Mouse (Mus musculus) retina, postnatal 1 day (tissue): Measurements from ENCODE around the gene Lmtk3.

Source experiments
- DNase-seq: peaks from one replicate; pipeline ENCODE4 v3.0.0-alpha.2; 2012

Lmtk3 gene

DNA sequence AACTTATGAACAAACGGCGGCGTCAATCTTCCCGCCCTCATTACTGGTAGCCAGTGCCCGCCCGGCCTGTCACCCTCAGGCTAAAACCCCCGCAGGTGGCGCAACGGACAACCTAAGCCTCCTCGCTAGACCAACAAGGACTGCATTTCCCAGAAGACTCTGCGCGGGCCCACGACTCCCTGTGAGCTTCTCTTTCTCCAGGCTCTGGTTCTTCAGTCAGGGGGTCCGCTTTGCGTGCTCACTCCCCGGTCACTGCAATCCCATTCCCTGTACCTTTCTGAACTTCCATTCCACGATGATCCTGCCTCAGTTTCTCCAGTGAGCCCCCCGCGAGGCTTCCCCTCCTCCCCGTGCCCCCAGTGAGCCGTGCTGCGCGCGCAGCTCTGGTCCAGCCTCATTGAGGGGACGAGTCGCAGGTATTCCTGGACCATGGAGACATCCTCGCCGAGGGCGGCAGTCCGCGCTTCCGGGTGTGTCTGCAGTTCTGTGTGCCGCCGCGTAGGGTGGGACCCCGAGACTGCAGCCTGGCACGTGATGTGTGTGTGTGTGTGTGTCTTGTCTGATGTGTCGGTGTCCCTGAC lies at the start of gene Lmtk3:
Lmtk3 (plus strand) TSS at position 228 of the 581 bp plus-strand sequence.
- peak; percentile 80 for DNase-seq

DNA sequence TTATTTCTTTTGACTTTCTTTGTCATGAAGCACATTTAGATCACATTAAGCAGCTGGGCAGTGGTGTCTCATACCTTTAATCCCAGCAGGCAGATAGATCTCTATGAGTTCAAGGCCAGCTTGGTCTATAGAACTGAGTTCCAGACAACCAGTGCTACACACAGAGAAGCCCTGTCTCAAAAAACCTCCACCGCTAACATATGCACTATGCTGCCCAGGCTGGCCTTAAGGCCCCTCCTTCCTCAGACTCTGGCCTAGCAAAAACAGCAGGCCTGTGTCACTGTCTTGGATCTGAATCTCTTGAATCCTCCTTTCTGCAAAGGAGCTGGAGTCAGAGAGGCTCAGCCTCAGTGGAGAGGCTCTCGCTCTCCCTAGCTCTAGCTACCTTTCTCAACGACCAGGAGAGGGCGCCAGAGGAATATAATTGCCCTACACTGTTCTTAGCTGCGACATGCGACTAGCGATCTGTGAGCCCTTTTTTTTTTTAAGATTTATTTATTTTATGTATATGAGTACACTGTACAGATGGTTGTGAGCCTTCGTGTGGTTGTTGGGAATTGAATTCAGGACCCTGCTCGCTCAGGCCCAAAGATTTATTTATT lies 44.3 kb upstream of the Lmtk3 start:
- peak; percentile 93 for DNase-seq

DNA sequence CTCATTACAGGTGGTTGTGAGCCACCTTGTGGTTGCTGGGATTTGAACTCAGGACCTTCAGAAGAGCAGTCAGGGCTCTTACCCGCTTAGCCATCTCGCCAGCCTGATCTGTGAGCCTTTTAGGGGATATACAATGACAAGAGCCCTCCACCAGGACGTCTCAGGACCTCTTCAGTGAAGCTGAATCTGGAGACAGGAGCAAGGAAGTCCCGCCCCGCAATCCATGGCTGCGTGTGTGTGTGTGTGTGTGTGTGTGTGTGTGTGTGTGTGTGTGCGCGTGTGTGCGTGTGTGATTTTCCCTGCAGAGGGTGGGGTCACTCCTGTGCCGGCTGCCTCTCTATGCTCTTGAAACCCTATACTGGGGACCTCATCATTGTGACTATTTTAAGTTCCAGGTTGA lies 43.7 kb upstream of the Lmtk3 start:
- no peak for DNase-seq

DNA sequence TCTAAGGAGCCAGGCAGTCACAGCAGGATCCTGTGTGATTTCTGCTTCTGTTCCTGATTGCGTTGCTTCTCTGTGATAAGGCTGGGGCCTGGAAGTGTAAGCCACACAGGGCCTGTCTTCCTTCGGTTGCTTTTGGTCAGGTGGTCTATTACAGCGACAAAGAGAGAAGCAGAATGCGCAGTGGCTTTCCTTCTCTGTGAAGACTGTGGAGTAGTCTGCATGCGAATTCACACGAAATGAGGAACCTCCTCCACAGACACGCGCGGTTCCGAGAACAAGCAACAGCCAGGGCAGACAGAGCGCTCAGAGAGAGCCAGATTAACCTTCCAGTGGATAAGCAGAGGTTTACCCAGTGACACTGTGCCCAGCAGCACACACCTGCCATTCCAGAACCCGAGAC lies 42.2 kb upstream of the Lmtk3 start:
- no peak for DNase-seq

DNA sequence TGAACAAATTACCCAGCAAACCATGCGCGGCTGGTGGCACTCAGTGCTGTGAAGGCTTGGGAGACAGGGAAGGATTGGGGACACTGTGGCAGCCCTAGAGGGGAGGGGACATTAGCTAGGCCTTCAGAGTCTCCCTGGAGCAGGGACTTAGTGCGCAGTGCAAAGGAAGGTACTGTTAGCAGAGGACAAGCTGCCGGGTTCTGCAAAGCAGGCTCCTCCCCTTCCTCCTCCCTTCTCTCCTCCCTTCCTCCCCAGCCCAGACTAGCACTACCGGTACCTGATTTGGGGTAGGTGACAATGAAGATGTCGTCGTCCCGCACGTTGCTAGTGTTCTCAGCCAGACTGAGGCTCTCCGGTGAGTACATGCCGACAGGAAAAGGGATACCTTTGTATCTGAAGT lies 41.8 kb upstream of the Lmtk3 start:
- no peak for DNase-seq

DNA sequence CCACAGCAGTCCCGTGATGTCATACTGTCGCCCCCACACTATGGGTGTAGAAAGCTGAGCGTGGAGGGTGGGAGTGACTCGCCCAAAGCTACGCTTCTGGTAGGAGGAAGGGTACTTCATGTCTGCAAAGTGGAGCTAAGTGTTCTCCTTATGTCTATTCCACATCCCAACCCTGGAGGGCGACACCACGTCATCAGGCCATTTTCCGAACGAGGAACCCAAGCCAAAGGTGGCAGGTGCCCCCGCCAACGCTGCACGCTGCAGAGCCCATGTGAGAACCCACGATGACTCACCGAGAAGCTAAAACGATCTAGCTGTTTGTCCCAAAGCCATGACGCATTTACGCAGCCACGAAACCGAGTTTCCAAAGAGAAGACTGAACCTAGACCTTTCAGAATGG lies 41.2 kb upstream of the Lmtk3 start:
- DNase-seq: no peak

DNA sequence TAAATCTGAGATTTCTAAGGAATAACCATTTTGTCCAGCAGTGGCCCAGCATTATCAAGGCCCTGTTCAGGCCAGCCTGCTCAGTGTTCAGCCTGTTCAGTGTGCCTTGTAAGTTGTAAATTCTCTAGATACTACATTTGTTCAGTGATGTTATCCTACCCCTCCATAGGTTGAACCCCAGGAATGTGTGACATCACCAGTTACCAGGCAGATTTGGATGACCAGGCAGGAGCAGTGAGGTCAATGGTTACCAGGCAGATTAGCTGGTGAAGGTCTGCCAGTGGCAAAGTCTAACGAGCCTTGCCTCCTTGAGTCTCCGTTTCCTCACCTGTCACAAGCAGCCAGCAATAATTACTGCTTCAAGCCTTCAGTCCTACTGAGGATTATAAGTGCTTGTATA lies 39.2 kb upstream of the Lmtk3 start:
- DNase-seq: peak; percentile 64

DNA sequence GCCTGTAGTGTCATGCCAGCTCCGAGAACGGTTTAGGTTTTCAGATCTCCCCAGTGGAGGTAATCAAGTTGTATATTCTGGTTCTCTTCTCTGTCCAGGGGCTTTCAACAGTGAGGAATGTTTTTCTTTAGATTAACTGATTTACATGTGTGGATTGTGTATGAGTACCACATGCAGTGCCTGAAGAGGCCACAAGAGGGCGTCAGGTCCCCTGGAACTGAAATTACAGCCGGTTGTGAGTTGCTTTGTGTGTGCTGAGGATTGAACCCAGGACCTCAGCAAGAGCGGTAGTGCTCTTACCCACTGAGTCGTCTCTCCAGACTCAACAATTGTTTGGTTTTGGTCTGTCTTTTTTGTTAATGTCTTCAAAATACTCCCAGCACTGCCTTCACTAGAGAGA lies 37.0 kb upstream of the Lmtk3 start:
- DNase-seq: no peak

DNA sequence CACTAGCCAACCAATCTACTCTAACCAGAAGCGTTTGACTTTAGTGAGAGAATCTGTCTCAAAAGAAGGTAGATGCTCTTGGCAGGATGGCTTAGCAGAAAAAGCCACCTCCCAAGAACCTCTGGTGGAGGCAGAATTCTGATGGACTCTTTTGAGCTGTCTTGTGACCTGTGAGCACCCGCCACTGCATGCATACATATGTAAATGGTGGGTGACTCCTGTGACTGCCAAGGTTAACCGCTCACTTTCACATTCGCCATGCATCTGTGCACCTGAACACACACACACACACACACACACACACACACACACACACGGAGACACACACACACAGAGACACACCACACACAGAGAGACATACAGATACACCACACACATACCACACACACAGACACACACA lies 36.1 kb upstream of the Lmtk3 start:
- no peak for DNase-seq

DNA sequence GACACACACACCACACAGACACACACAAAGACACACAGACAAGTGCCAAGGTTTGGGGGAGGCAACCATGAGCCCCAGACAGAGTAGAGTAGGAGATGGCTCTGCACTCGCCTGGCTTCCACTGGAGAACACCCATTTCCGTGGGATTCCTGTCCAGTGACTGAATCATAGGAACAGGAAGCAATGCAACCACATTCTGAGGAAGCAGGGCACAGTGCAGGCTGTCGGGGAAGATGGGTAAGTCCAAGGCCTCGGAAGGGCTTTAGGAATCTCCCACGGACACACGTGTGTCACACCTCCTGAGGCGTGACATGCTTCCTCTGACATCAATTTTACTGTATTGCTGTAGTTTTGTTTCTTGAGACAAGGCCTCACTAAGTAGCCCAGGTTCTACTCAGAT lies 35.4 kb upstream of the Lmtk3 start:
- DNase-seq: no peak

DNA sequence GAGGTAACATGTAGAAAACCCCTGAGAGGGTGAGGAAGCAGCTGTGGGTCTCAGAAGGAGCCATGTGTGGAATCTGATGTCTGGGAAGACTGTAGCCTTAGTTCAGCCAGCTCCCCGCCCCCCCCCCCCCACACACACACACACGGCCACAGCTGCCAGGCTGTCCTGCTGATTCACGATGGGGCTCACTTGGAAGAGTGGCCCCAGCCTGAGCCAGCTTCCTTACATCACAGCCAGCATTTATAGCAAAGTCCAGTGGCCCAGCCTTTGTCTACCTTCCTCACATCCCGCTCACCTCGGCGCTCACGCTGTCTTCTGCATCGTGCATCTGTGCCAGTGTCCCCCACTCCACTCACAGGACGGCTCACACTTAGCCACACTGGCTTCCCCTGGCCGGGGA lies 34.1 kb upstream of the Lmtk3 start:
- no peak for DNase-seq

DNA sequence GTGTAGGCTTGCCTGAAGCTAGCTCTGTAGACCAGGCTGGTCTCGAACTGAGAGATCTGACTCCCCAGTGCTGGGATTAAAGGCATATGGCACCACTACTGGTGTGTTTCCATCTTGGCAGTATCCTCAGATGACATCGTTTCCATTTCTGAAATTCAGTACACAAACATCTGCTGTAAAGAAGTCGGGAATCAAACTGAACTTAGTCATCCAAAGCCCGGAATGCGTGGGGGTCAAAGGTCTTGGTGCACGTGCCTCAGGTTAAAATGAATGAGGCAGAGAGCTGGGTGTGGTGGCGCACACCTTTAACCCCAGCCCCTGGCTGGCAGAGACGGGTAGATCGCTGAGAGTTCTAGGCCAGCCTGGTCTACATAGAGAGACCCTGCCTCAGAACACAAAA lies 33.4 kb upstream of the Lmtk3 start:
- DNase-seq: no peak

DNA sequence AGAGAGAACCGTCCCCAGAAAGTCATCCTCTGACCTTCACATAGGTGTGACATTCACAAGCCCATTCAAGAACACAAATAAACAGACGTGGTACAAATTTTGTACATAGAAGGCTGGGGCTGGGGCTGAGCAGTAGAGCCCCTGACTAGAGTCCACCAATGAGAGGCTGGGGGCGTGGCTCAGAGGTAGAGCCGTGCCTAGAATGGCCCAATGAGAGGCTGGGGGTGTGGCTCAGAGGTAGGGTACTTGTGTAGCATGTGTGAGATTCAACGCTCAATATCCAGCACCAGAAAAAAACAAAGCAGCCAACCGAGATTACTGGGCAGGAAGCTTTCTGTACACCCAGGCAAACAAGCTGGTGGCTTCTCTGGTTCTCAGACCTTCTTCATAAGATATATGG lies 27.8 kb upstream of the Lmtk3 start:
- no peak for DNase-seq

DNA sequence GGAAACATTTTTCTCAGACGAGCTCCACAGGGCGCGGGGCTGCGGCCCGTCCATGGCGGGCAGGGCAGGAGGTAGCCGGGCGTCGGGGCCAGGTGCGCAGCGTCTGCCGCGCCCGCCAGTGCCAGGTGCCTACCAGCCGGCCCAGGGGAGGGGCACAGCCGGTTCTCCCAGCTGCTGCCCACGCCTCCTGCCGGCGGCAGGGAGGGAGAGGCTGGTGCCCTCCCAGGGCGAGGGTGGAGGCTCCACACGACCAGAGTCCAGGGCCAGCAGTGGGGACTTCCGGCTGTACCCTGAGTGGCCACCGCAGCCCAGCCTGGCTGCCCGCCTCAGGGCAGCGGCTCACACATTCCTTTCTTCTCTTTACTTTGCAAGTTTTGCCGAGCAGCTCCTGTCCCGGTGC lies 24.1 kb upstream of the Lmtk3 start:
- peak; percentile 39 for DNase-seq

DNA sequence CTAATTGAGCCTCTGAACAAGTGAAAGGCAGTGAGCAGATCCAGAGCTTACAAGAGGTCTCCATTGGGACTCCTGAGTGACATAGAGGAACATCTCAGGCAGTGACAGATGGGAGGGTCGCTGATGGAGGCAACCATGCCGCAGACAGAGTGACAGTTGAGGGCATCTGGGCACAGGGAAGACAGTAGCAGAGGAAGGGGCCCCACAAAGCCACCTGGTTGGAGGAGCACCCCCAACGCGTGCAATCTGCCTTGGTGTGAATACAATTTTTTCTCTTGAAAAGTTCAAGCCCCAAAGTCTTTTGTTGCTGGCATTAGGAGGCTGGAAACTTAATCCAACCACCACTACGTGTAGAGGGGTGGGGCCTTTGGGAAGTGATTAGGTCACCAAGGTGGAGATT lies 23.4 kb upstream of the Lmtk3 start:
- no peak for DNase-seq

DNA sequence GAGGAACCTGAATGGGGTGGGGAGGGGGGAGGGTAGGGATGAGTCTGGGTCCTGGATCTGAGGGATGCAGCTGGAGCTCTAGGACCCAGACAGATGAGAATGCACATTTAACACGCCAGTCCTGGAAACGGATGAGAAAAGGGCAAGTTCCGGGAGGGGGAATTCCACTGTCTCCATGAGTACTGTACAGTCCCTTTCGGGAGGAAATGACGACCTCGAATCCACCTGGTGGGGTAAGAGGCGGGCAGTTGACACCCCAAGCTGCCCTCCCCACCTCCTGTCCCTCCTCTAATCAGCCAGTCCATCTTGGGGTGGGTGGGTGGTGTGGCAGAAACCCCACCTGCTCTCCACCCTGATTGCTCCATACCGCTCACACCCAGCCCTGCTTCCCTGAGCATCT lies 17.5 kb upstream of the Lmtk3 start:
- DNase-seq: no peak

DNA sequence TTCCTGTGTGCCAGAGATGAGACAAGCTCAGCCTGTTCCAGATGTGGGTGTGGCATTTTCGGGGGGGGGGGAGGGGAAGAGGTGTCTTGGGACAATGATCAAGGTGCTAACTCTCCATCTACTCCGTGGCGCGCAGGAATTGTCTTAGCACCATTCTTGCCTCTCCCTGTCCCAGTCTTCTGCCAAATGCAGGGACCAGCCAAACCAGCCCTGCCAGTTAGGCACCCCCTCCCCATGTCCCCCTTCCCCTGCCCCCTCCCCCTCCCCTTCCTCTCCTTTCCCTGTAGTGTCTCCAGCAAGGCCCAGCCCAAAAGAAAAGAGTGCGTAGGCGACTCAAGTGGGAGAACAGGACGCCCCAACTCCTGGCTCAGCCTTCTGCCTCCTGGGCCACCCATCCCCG lies 16.8 kb upstream of the Lmtk3 start:
- DNase-seq: no peak

DNA sequence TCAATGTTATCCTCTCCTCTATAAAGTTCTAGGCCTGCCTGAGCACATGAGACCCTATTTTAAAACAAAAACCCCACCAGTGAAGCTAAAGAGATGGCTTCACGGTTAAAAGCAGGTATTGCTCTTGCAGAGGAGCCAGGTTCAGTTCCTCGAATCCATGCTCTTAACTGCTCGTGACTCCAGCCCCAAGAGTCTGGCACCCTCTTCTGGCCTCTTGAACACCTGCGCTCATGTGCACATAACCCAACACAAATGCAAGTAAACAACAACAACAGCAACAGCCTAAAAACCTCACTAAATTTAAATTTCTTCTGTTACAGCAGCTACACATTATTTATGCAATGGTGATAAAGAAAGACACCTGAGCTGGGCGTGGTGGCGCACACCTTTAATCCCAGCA lies 16.0 kb upstream of the Lmtk3 start:
- DNase-seq: no peak

DNA sequence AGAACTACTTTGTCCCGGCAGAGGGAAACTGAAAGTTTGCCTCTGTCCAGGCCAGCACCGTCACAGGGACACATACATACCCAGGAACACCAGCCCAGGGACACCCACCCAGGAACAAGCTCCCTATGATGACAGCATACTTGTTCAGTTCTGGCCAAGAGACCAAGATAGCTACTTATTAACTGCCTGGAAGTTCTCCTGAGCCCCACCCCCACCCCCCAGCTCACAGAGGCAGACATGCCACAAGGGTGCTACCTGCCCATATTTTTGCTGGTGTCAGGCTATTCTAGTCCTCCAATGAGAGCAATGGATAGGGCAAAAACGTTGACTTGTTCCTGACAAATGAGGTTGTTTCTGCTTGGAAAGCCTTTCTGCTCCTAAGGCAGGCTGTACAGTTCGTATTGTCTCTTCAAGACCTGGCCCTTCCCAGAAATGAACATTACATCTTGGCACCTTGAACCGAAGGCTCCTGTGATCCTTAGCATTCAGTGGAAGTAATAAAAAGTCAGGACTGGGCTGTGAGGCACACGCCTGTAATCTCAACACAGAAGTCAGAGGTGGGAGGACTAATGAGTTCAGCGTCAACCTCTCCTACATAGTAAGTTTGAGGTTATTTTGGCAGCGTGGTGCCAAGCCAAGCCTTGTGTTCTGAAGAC lies 13.0 kb upstream of the Lmtk3 start:
- DNase-seq: no peak

DNA sequence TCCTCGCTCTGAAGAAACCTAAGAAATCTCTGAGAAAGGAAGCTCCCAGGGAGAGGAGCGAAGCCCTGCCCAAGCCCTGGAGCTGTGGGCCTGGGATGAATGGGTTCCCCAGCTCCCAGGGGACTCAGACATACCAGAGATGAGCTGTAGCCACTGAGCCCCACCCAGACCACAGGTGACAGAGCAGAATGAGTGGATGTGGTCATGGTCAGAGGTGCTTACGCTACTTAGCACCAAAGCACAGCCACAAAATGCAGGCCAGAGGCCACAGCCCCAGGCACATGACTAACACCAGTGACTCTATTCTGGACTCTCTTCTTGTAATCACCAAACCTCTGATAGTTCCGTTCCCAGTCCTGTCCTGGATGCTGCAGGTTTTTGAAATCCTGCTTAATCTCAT lies 12.4 kb upstream of the Lmtk3 start:
- no peak for DNase-seq

DNA sequence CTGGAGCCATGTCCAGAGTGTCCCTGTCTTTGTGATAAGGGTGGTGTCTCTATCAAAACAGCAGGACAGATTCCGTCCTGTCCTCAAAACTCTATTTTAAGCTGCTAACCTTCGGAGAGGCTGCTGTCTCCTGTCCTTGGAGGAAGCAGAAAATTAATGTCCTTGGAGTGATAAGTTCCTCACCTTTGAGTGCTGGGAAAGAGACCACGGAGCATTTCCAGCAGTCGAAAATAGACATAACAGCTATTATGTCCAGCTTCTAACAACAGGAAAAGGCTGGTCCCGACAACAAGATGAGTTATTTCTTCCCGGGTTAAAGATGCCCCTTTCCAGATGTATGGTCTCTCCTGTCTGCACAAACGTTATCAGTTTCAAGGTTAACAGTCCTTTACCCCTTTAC lies 8.3 kb upstream of the Lmtk3 start:
- DNase-seq: no peak

DNA sequence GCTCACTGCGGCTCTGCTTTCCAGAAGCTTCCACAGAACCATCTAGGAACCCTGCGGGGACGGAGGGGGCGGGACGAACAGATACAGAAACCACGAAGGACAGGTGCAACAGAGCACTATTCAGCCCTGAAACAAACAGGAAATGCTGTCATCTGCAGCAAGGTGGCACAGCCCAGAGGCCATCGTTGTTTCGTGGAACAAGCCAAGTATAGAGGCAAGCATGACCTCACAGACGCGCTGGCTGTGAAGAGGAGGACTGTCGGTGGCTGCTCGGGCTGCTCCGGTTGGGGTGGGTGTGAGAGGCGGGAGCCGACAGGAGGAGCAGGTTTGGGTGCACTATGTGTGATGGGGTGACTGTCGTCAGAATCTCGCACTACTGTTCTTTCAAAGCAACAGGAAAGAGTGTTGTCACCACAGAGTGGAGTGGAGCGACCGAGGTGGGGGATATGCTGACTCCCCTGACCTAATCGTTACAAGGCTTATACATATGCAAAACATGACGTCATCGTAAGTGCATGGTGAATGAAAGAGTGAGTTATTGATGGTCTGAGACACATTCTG lies 4.4 kb upstream of the Lmtk3 start:
- DNase-seq: peak; percentile 18

DNA sequence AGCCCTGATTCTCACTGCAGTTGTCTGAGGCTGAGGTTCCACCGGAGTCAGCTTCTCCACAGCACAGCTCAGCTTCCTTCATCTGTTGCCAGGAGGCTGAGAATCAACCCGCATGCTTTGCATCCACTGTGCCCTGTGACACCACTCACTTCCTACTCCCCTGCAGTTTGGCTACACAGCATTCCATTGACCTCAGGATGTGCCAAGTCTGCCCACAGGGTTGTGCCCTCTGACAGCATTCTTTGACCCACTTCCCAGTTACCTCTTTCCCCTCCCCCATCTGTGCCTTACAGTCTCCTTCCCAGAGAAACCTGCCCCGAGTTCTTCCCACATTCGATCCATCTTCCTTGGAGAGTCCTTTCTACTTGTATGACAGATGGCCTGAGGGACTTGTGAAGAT lies 1.3 kb upstream of the Lmtk3 start:
- no peak for DNase-seq

DNA sequence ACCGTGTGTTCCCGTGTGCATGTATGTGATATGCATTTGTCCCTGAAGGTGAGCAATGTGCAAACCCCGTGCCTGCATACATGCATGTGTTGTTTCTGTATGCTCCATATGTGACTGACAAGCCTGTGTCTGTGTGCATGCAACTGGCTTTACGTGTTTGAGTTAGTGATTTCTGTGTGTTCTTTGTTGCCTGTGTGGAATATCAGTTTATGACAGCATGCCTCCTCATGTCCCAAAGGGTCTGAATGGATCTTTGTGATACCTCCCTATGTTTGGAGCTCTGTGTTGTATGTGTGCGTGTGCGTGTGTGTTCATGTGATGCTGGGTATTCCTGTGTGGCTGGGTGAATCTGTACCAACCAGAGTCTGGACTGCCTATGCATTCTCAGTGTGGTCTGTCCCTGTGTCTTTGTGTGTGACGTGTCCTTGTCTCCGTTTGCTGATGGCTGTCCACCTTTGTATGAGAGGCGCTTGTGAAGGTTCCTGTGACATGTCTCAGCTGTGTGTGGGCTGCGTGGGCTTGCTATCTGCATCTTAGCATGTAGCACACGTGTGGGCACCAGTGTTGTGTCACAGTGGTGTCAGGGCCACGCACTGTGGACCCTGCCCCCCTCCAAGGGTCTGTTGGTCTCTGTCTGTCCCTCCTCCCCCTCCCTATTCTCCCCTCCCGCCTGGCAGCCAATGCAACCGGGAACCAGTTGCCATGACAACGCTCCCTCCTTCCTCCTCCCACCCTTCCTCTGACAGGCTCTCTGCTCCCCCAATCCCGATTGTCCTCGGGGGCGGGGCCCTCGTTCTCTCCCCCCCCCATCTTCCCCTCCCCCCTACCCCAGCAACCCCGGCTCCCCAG lies 1.2 kb downstream of the Lmtk3 start, which contains the start of gene Sult2b1:
Sult2b1 (minus strand) TSS at position 146 of the 849 bp plus-strand sequence.
- DNase-seq: peak; percentile 96
